Mouse (Mus musculus): ENCODE data around the gene Fkbp11. TPM values are rescaled to one million over a fixed set of nuclear protein-coding genes. Genes with fewer than 3 reads are reported as not detected.
A peak's percentile ranks its signal among the peaks of the same experiment; 100 is the strongest.

The Fkbp11 gene
- polyA plus RNA-seq, 1 experiment from 2014 or later, result 127 TPM

DNA sequence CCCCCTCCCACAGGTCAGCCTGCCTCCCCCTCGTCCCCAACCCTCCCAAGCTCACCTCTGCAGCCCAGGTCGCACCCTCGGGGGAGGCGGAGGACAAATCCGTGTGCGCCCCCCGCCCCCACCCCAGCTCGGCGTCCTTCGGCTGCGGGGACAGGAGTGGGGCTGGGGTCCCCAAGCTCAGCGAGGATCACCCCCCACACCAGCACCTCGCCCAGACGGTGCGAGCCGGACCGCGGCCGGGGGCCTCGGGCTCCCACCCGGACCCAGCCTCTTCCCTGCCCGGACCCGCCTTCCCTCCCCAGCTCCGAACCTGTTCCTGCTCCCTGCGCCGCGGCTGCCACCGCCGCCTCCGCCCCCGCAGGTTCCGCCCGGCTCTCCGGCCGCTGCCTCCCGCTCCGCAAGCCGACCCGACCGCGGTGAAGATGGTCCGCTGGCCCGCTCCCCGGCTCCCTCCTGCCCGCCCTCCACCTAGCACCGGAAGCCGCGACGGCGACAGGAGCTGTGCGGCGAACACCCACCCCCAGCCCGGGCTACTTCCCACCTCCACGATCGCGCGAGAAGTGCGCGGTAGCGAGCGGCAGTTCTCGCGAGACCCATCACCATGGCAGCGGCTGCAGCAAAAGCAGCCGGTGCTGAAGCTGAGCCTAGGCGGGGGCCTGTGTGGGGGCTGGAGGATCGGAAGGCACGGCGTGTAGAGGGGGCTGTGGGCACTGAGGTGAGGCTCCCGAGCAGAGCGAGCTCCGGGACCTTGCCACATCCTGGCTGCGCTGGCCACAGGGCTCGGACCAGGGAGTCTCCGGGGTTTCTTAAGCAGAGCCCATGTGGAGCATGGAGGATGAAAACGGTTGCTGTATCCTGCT is 34.9 kb upstream of the Fkbp11 start, which contains the start of gene Arf3:
Arf3 (minus strand) TSS at position 545 of the 860 bp plus-strand sequence.
- no peaks in the 10 kb centered on the region; the same call in 1 of the 2 replicates for H3K36me3 ChIP-seq (ENCODE audit: control insufficient read depth, insufficient read depth, low read length)
- TF ChIP-seq CTCF (IDR thresholded peaks at IDR 0.05; ENCODE audit: low read depth) (no peak; the same call in 1 of the 2 replicates), EP300 (optimal IDR thresholded peaks at IDR 0.05) (peak; percentile 100)
- WGBS, result under 1% methylated on average over 42 of the region's 76 CpGs
- no peaks in the 10 kb centered on the region for H3K9me3 ChIP-seq (ENCODE audit: control insufficient read depth, low read length)
- no peaks in the 10 kb centered on the region for H3K4me1 ChIP-seq (replicated peaks; ENCODE audit: control insufficient read depth, insufficient read depth)
- ATAC-seq (ENCODE audit: low FRiP score, low TSS enrichment) (peak; percentile 93), DNase-seq (ENCODE audit: low spot score) (peak; percentile 96)
- peak within 1 kb of the TSS; percentile 92 for H3K4me2 ChIP-seq (replicated peaks; ENCODE audit: low read depth)
- H3K27ac ChIP-seq (replicated peaks), result peak within 1 kb of the TSS; percentile 85
- H3K9ac ChIP-seq (ENCODE audit: low read length), result peak within 1 kb of the TSS; percentile 83
- no peaks in the 10 kb centered on the region for H3K27me3 ChIP-seq (ENCODE audit: control insufficient read depth, insufficient read depth, low read length)
- H3K4me3 ChIP-seq (ENCODE audit: low read depth, low read length), result peak within 1 kb of the TSS; percentile 98

DNA sequence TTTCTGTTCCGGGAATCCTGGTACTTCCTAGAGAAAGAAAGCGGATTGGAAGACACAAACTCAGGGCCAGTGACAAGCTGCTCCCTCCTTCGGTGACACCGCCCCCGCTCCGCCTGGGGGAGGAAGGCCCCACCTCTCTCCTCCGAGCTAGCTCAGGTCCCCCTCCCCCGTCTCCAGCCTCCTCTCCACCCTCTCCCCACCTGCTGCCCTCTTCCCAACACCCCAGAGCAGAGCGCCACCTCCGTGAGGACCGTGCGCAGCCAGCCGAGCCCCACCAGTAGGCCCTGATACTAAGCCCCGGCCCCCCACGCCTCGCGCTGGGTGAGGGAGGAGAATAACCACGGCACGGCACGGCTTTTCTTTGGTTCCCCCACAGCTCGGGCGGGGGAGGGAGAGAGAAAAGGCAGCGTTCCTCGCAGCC is 34.2 kb upstream of the Fkbp11 start:
- Histone ChIP-seq H3K9ac (ENCODE audit: low read length) (peak overlapping the region; percentile 83), H3K27ac (replicated peaks) (peak overlapping the region; percentile 85), H3K9me3 (ENCODE audit: control insufficient read depth, low read length) (no peaks in the 10 kb centered on the region), H3K36me3 (ENCODE audit: control insufficient read depth, insufficient read depth, low read length) (no peaks in the 10 kb centered on the region; the same call in 1 of the 2 replicates), H3K27me3 (ENCODE audit: control insufficient read depth, insufficient read depth, low read length) (no peaks in the 10 kb centered on the region), H3K4me2 (replicated peaks; ENCODE audit: low read depth) (peak overlapping the region; percentile 92), H3K4me3 (ENCODE audit: low read depth, low read length) (peak overlapping the region; percentile 98), H3K4me1 (replicated peaks; ENCODE audit: control insufficient read depth, insufficient read depth) (no peaks in the 10 kb centered on the region)
- peak; percentile 49 for TF ChIP-seq CTCF (IDR thresholded peaks at IDR 0.05; ENCODE audit: low read depth)
- TF ChIP-seq EP300 (optimal IDR thresholded peaks at IDR 0.05), result no peak
- DNase-seq (ENCODE audit: low spot score), result peak; percentile 89
- ATAC-seq (ENCODE audit: low FRiP score, low TSS enrichment), result peak; percentile 80
- WGBS, result under 1% methylated on average over 21 of the region's 24 CpGs

DNA sequence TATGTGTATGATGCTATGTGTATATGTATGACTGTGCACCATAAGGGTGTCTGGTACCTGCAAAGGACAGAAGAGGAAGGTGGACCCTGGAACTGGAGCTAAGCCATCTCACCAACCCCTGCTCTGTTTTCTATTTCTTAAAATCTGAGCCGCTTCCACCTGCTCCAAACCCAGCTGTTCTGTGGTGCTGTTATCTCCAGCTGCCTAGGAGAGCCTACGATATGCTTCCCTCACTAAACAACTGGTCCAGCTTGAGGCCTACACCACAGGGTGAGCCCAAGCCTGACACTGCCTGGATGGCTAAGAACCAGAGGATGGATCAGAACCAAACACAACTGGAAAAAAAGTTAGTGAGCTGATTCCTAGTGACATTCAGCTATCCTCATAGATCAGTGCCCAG is 26.1 kb upstream of the Fkbp11 start:
- H3K27ac ChIP-seq (replicated peaks), result no peak overlapping the region
- H3K27me3 ChIP-seq (ENCODE audit: control insufficient read depth, insufficient read depth, low read length), result no peaks in the 10 kb centered on the region
- DNase-seq (ENCODE audit: low spot score) (no peak), ATAC-seq (ENCODE audit: low FRiP score, low TSS enrichment) (no peak)
- H3K4me3 ChIP-seq (ENCODE audit: low read depth, low read length), result no peak overlapping the region
- WGBS, result 76% methylated on average over 2 of the region's 2 CpGs
- H3K36me3 ChIP-seq (ENCODE audit: control insufficient read depth, insufficient read depth, low read length), result no peaks in the 10 kb centered on the region
- no peaks in the 10 kb centered on the region for H3K9me3 ChIP-seq (ENCODE audit: control insufficient read depth, low read length)
- no peaks in the 10 kb centered on the region for H3K4me1 ChIP-seq (replicated peaks; ENCODE audit: control insufficient read depth, insufficient read depth)
- no peak overlapping the region for H3K9ac ChIP-seq (ENCODE audit: low read length)
- no peak for TF ChIP-seq CTCF (IDR thresholded peaks at IDR 0.05; ENCODE audit: low read depth)
- TF ChIP-seq EP300 (optimal IDR thresholded peaks at IDR 0.05), result no peak
- no peak overlapping the region for H3K4me2 ChIP-seq (replicated peaks; ENCODE audit: low read depth)

DNA sequence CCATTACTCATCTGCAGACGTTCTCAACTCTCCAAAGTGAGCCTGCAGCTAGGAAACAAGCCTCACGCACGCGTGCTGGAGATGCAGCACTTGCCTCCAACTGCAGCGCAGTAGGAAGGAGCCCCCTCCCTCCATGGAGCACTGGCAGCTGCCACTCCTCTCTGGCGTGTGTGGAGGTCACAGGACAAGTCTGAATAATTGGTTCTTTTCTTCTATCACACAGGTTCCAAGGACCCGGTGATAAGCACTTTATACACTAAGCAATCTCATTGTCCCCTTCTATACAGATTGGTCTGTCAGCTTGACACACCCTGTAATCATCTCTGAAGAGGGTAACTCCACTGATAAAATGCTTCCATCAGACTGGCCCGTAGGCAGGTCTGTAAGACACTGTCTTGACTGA is 25.0 kb upstream of the Fkbp11 start:
- no peak overlapping the region for H3K4me3 ChIP-seq (ENCODE audit: low read depth, low read length)
- no peaks in the 10 kb centered on the region for H3K9me3 ChIP-seq (ENCODE audit: control insufficient read depth, low read length)
- ATAC-seq (ENCODE audit: low FRiP score, low TSS enrichment), result no peak
- 68% methylated on average over 8 of the region's 8 CpGs for WGBS
- no peak overlapping the region for H3K27ac ChIP-seq (replicated peaks)
- TF ChIP-seq CTCF (IDR thresholded peaks at IDR 0.05; ENCODE audit: low read depth) (no peak), EP300 (optimal IDR thresholded peaks at IDR 0.05) (no peak)
- H3K9ac ChIP-seq (ENCODE audit: low read length), result no peak overlapping the region
- H3K27me3 ChIP-seq (ENCODE audit: control insufficient read depth, insufficient read depth, low read length), result no peaks in the 10 kb centered on the region
- no peak overlapping the region for H3K4me2 ChIP-seq (replicated peaks; ENCODE audit: low read depth)
- no peaks in the 10 kb centered on the region for H3K36me3 ChIP-seq (ENCODE audit: control insufficient read depth, insufficient read depth, low read length)
- H3K4me1 ChIP-seq (replicated peaks; ENCODE audit: control insufficient read depth, insufficient read depth), result no peaks in the 10 kb centered on the region
- no peak for DNase-seq (ENCODE audit: low spot score)

DNA sequence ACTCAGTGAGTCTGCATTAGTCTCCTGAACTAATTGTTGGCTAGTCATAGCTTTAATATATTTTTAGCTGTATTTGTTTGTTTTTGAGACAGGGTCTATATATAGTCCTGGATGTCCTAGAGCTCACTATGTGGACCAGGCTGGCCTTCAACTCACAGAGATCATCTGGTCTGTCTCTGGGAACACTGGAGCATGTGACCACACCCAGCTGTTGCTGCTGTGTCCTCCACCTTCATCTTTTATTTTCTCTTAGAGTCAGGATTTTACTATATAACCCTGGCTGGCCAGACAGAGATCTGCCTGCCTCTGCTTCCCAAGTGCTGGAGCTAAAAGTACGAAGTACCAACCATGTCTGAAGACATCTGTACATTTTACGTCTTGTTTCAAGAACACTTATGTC is 21.1 kb upstream of the Fkbp11 start:
- Histone ChIP-seq H3K4me3 (ENCODE audit: low read depth, low read length) (no peak overlapping the region), H3K9me3 (ENCODE audit: control insufficient read depth, low read length) (no peaks in the 10 kb centered on the region), H3K9ac (ENCODE audit: low read length) (no peak overlapping the region), H3K4me2 (replicated peaks; ENCODE audit: low read depth) (no peak overlapping the region), H3K27ac (replicated peaks) (no peak overlapping the region), H3K27me3 (ENCODE audit: control insufficient read depth, insufficient read depth, low read length) (no peaks in the 10 kb centered on the region), H3K4me1 (replicated peaks; ENCODE audit: control insufficient read depth, insufficient read depth) (no peaks in the 10 kb centered on the region), H3K36me3 (ENCODE audit: control insufficient read depth, insufficient read depth, low read length) (no peaks in the 10 kb centered on the region)
- ATAC-seq (ENCODE audit: low FRiP score, low TSS enrichment), result no peak
- 97% methylated on average over 2 of the region's 2 CpGs for WGBS
- DNase-seq (ENCODE audit: low spot score), result no peak
- TF ChIP-seq CTCF (IDR thresholded peaks at IDR 0.05; ENCODE audit: low read depth), result no peak
- TF ChIP-seq EP300 (optimal IDR thresholded peaks at IDR 0.05), result no peak

DNA sequence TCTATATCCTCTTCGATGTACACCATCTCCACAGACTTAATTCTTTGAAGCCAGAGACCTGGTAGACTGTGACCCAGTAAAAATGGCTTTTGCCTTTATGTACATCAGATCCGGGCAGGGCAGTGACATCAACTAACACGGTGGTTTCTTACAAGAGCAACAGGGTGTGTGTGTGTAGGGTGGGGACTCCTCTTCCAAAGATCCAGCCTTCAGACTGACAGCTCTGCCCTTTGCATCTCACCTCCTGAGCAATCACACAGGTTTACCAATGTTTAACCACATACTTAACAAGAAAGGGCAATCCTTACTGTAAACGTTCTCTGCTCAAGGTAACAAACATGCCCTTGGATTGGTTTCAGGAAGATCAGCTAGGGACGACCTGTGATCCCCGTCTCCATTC is 19.3 kb upstream of the Fkbp11 start:
- no peak overlapping the region for H3K4me2 ChIP-seq (replicated peaks; ENCODE audit: low read depth)
- no peak overlapping the region for H3K9ac ChIP-seq (ENCODE audit: low read length)
- ATAC-seq (ENCODE audit: low FRiP score, low TSS enrichment), result peak; percentile 55
- H3K4me3 ChIP-seq (ENCODE audit: low read depth, low read length), result no peak overlapping the region
- no peaks in the 10 kb centered on the region for H3K27me3 ChIP-seq (ENCODE audit: control insufficient read depth, insufficient read depth, low read length)
- H3K36me3 ChIP-seq (ENCODE audit: control insufficient read depth, insufficient read depth, low read length), result peaks cover 3% of the 10 kb centered on the region
- H3K27ac ChIP-seq (replicated peaks), result no peak overlapping the region
- no peak for DNase-seq (ENCODE audit: low spot score)
- H3K9me3 ChIP-seq (ENCODE audit: control insufficient read depth, low read length), result no peaks in the 10 kb centered on the region
- no peak for TF ChIP-seq EP300 (optimal IDR thresholded peaks at IDR 0.05)
- TF ChIP-seq CTCF (IDR thresholded peaks at IDR 0.05; ENCODE audit: low read depth), result no peak
- H3K4me1 ChIP-seq (replicated peaks; ENCODE audit: control insufficient read depth, insufficient read depth), result no peaks in the 10 kb centered on the region
- 55% methylated on average over 6 of the region's 6 CpGs for WGBS

All from stomach, postnatal 0 days (tissue).